Mouse (Mus musculus) embryonic fibroblast, embryonic 13.5 days (primary cell): Measurements from ENCODE around the gene Cdk15. TPM values are rescaled to one million over a fixed set of nuclear protein-coding genes. Genes with fewer than 3 reads are reported as not detected.

Experiments used
- H3K27ac ChIP-seq: 2 replicates; pipeline ENCODE4 v1.5.1; 2012; ENCODE audit warnings: low read length, control low read depth, inconsistent platforms; ENCODE audit not compliant: insufficient read depth
- H3K4me1 ChIP-seq: 2 replicates; pipeline ENCODE4 v1.6.1; 2011; ENCODE audit warnings: low read length; ENCODE audit not compliant: control insufficient read depth, insufficient read depth
- H3K4me3 ChIP-seq: 2 replicates; pipeline ENCODE4 v1.5.1; 2011; ENCODE audit warnings: mild to moderate bottlenecking, control low read depth, low read length; ENCODE audit not compliant: insufficient read depth
- CTCF ChIP-seq: IDR thresholded peaks from 2 replicates; pipeline ENCODE4 v1.5.1; 2011; ENCODE audit warnings: mild to moderate bottlenecking, control low read depth, low read length, moderate library complexity, borderline replicate concordance; ENCODE audit not compliant: insufficient read depth
- POLR2A ChIP-seq: IDR thresholded peaks from 2 replicates; pipeline ENCODE4 v1.6.1; 2011; ENCODE audit warnings: low read depth, mild to moderate bottlenecking, control low read depth, low read length, moderate library complexity
- polyA plus RNA-seq: library from polyadenylated mRNA; stranded (reverse); fragments of >200 nt; gene quantifications from 2 replicates; pipeline ENCODE4 v1.2.4, GENCODE M21; 2011; ENCODE audit warnings: low read depth; ENCODE audit not compliant: missing spikeins, insufficient read length

Gene Cdk15
- polyA plus RNA-seq, 1 experiment, result 0.74 TPM

DNA sequence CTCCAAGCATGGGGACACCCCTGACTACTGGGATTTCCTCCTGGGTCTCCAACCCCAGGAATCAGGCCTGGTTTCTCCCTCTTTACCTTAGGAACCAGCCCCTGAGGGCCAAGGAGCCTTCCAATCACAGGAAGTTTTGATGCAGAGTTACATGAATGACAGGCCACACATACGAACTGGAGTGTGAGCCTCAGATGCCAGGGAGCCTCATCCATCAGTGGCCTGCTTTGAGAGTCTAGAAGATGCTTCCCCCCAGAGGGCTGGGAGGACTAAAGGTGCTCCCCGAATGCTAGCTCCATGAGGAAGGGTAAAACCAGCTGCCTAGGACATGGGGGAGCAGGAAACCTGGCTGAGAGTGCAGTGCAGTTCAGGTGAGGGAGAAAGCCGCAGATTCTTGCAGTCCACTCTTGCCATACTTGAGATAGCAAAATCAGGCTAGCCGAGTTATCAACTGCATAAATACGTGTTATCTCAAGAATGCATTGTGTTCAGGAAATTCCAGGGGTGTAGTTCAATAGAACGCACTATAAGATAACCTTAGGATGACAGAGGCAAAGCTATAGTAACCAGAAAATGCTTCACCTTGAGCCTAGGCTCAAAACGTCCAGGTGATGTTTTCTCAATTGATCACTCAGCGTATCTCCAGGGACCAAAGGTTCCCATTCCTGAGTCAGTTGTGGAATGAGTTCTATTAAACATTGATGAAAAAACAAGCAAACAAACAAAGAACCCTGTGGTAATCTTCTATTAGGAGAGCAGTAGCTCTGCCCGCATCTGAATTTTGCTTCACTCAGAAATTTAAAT is 64.6 kb downstream of the Cdk15 start:
- H3K27ac ChIP-seq, result no peak overlapping the region
- H3K4me3 ChIP-seq, result no peak overlapping the region
- peaks cover 1% of the 10 kb centered on the region; the same call in 1 of the 2 replicates for H3K4me1 ChIP-seq
- TF ChIP-seq CTCF, result no peak

DNA sequence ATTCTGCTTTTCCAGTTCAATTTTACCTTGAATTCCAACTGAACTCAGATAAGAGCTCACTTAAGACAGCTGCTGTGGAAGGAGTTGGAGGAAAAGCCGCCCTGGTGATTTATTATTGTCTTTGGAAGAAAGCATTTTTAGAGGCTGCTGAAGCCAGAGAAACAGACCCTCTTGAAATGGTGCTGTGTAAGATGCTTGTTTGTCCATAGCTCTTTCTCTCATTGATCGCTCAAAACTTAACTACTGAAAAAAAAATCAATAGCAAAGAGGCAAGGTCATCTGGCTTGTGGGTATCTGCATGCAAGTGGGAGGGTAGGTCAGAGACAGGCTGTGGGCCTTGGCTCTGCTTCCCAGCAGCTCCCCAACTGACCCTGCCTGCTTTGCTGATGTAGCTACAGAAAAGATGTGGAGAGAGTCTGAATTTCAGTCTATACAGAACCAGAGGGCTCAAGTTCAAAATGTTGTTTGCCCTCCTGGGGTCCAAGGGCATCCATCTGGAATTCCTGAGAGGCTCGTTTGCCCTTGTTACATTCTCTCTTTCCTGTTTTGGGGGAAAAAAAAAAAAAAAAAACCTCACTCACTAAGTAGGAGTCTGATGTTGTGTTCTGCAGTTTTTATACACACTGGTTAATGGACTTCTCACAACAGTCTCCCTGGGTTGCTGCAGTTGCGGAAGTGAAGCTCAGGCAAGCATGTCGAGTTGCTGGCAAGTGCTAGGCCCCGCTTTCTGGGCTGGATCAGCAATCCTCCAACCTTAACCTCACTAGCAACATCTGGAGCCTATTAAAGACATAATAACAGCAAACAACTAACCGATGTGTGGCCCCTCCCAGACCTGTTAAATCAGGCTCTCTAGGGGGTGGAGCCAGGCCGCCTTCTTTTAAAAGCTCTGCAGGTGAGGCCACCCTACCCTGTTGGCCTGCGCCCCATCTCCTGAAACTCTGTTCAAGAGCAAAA is 65.5 kb downstream of the Cdk15 start:
- TF ChIP-seq POLR2A (no peak), CTCF (no peak)
- Histone ChIP-seq H3K4me3 (no peak overlapping the region), H3K27ac (no peak overlapping the region), H3K4me1 (no peaks in the 10 kb centered on the region)

- H3K4me3 ChIP-seq, result no peak overlapping the region
- H3K4me1 ChIP-seq, result no peaks in the 10 kb centered on the region
- TF ChIP-seq POLR2A, result no peak
- TF ChIP-seq CTCF, result no peak
- no peak overlapping the region for H3K27ac ChIP-seq
Measured at GRCm38 (mm10) chr1:59326854-59327395, 70.2 kb downstream of the Cdk15 start.

DNA sequence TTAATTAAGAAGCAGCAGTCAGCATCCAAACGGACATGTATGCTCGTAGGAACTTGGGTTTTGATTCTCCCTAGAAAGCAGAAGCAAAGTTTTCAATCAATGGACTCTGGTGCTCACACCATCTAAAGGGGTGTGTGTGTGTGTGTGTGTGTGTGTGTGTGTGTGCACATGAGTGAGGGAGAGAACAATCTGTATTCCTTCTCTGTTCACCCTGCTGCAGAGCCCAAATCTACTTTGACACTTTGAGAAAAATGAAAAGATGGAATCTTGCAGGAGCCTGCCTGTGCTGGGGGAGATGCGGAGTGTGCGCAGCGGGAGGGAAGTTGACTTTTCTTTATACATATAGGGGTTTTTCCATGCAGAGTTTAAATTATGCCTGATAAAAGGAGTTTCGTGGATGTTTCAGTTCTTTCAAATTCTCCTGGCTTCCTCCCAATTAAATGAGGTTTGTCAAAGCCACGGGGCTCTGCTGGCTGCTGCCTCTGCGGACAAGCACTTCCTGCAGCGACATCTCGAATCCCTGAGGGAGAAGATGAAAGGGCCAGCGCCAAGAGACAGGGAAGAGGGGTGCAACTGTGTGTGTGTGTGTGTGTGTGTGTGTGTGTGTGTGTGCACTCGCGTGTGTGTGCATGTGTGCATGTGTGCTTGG is 76.2 kb downstream of the Cdk15 start:
- Histone ChIP-seq H3K4me3 (no peak overlapping the region), H3K4me1 (peaks cover 9% of the 10 kb centered on the region; the same call in 1 of the 2 replicates), H3K27ac (no peak overlapping the region)
- TF ChIP-seq POLR2A (no peak), CTCF (no peak)

- TF ChIP-seq CTCF (no peak), POLR2A (no peak)
- no peak overlapping the region for H3K4me3 ChIP-seq
- H3K4me1 ChIP-seq, result peaks cover 9% of the 10 kb centered on the region; the same call in 1 of the 2 replicates
- no peak overlapping the region for H3K27ac ChIP-seq
Measured at GRCm38 (mm10) chr1:59333386-59333759, 76.7 kb downstream of the Cdk15 start.

DNA sequence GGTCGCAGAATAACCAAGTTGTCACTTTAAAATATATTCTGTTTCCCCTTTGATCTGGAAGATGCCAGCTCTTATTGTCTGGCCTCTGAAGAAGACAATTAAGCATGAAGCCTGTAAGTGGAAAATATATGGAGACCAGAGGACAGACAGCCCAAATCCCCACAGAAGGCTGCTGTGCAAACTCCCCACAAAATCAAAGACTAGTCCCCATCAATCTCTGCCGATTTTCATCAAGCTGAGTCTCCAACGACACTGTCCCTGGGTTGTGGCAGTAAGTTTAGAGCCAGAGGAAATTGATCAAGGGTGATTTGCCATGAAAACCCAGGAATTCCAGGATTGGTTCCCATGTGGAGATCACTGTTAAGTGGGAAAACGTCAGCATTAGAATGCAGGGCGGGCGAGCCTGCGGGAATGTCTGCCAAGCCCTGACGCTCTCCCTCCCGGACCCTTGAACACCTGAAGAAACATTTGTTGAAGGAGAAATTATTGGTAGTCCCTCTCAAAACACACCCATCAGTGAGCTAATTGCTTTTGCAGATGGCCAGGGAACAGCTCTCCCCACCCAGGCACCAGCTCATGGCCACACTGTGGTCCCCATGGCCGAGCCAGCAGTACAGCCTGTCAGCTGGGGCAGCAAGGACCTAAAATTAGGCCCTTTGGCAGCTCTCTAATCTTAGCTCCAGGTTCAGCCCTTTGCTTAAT is 77.3 kb downstream of the Cdk15 start:
- no peak for TF ChIP-seq CTCF
- TF ChIP-seq POLR2A, result no peak

GRCm38 (mm10) chr1:59334562-59334890 is 77.8 kb downstream of the Cdk15 start:
- TF ChIP-seq CTCF (no peak), POLR2A (no peak)
- H3K27ac ChIP-seq, result no peak overlapping the region
- no peak overlapping the region for H3K4me3 ChIP-seq
- peaks cover 9% of the 10 kb centered on the region; the same call in 1 of the 2 replicates for H3K4me1 ChIP-seq

More for the DNA sequence above, 77.3 kb downstream of the Cdk15 start:
- no peak overlapping the region for H3K27ac ChIP-seq
- H3K4me3 ChIP-seq, result no peak overlapping the region
- H3K4me1 ChIP-seq, result peaks cover 9% of the 10 kb centered on the region; the same call in 1 of the 2 replicates

DNA sequence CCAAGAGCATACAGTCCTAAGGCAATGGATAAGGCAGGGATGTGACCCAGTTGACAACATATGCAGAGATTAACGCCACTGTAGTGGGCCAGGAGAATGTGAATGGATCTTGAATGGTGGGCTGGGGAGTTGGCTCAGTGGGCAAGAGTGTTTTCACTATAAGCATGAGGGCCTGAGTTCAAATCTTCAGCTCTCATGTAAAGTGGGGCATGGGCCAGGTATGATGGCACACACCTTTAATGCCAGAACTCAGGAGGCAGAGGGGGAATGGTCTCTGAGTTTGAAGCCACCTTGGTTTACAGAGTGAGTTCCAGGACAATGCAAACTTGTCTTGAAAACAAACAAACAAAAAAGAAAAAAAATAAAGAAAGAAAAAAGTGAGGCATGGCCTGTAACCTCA is 79.5 kb downstream of the Cdk15 start:
- H3K4me3 ChIP-seq, result no peak overlapping the region
- peaks cover 13% of the 10 kb centered on the region; the same call in 1 of the 2 replicates for H3K4me1 ChIP-seq
- TF ChIP-seq POLR2A (no peak), CTCF (no peak)
- H3K27ac ChIP-seq, result no peak overlapping the region

- Histone ChIP-seq H3K4me1 (peaks cover 3% of the 10 kb centered on the region; the same call in 1 of the 2 replicates), H3K4me3 (no peak overlapping the region), H3K27ac (peak overlapping the region; percentile 4)
- TF ChIP-seq CTCF (no peak), POLR2A (no peak)
Measured at GRCm38 (mm10) chr1:59340814-59341588, 84.3 kb downstream of the Cdk15 start.
